Comparison of ENCODE assay signal across 8 mouse cellular contexts in genomic region chr7:126695210-126695611, GRCm38 (mm10). TPM values are rescaled to one million over a fixed set of nuclear protein-coding genes. Genes with fewer than 3 reads are reported as not detected.
DNase-seq lines count a peak whose midpoint lies in the region; ATAC-seq and TF ChIP-seq lines count a peak whose summit lies in the region.

Gene Bola2, plus strand, starts transcription at chr7:126695401.

- DNase-seq in B cell, adult 2 months, result peak; percentile 79 to 80
- DNase-seq in MEL-GATA-1-ER (ENCODE audit: extremely low read depth, low read depth), result peak; percentile 57
- DNase-seq in kidney, postnatal 10 days, result peak; percentile 82
- DNase-seq in liver, embryonic 14.5 days (ENCODE audit: low read depth in 3 of 3, low spot score in 3 of 3), result peak; percentile 63 to 73 (median 65)
- peak; percentile 76 to 80 for DNase-seq in natural killer cell, adult 2 months (ENCODE audit: low spot score in 2 of 2)
- DNase-seq in thymus, postnatal 36 days, result peak; percentile 76 to 84

- peak within 1 kb of the TSS; percentile 93 for H3K9ac ChIP-seq in embryonic facial prominence, embryonic 13.5 days
- peak within 1 kb of the TSS; percentile 95 for H3K9ac ChIP-seq in heart, embryonic 11.5 days (ENCODE audit: low read depth, low read length)
- peak within 1 kb of the TSS; percentile 89 for H3K9ac ChIP-seq in liver, embryonic 14.5 days (replicated peaks)

- no peaks in the 10 kb centered on the region for H3K9me3 ChIP-seq in embryonic facial prominence, embryonic 13.5 days
- H3K9me3 ChIP-seq in heart, embryonic 11.5 days (replicated peaks; ENCODE audit: control insufficient read depth, low read length), result no peaks in the 10 kb centered on the region
- H3K9me3 ChIP-seq in liver, embryonic 14.5 days (ENCODE audit: control insufficient read depth, low read length), result no peaks in the 10 kb centered on the region

- H3K27me3 ChIP-seq in embryonic facial prominence, embryonic 13.5 days, result no peaks in the 10 kb centered on the region
- no peaks in the 10 kb centered on the region for H3K27me3 ChIP-seq in heart, embryonic 11.5 days (ENCODE audit: control insufficient read depth, insufficient read depth, low read length)
- no peaks in the 10 kb centered on the region for H3K27me3 ChIP-seq in liver, embryonic 14.5 days (ENCODE audit: control insufficient read depth, insufficient read depth, low read length)

- 1% methylated on average over 31 of the region's 31 CpGs for WGBS in embryonic facial prominence, embryonic 13.5 days
- 2% methylated on average over 31 of the region's 31 CpGs for WGBS in heart, embryonic 11.5 days (ENCODE audit: insufficient replicate concordance)
- WGBS in liver, embryonic 14.5 days (ENCODE audit: insufficient replicate concordance), result under 1% methylated on average over 31 of the region's 31 CpGs

- no peak for TF ChIP-seq CTCF in liver, embryonic 14.5 days (IDR thresholded peaks at IDR 0.05; ENCODE audit: low read depth)

- H3K36me3 ChIP-seq in embryonic facial prominence, embryonic 13.5 days, result peaks cover 38% of the 10 kb centered on the region
- H3K36me3 ChIP-seq in heart, embryonic 11.5 days (ENCODE audit: control insufficient read depth, insufficient read depth, low read length), result peaks cover 2% of the 10 kb centered on the region; the same call in 1 of the 2 replicates
- no peaks in the 10 kb centered on the region for H3K36me3 ChIP-seq in liver, embryonic 14.5 days (replicated peaks; ENCODE audit: control insufficient read depth, insufficient read depth, low read depth)

- peak within 1 kb of the TSS; percentile 97 for H3K4me2 ChIP-seq in embryonic facial prominence, embryonic 13.5 days
- H3K4me2 ChIP-seq in heart, embryonic 11.5 days, result peak within 1 kb of the TSS; percentile 98
- peak within 1 kb of the TSS; percentile 91 for H3K4me2 ChIP-seq in liver, embryonic 14.5 days (ENCODE audit: low read depth)

- ATAC-seq in embryonic facial prominence, embryonic 13.5 days (ENCODE audit: insufficient number of reproducible peaks, insufficient read depth, low FRiP score, low TSS enrichment, low read depth), result no peak
- peak; percentile 67 for ATAC-seq in heart, embryonic 11.5 days (replicated peaks; ENCODE audit: insufficient number of reproducible peaks, low FRiP score, low TSS enrichment)
- peak; percentile 80 for ATAC-seq in liver, embryonic 14.5 days (ENCODE audit: insufficient read depth)

- H3K4me3 ChIP-seq in embryonic facial prominence, embryonic 13.5 days, result peak within 1 kb of the TSS; percentile 83
- H3K4me3 ChIP-seq in heart, embryonic 11.5 days (ENCODE audit: low read depth, low read length), result peak within 1 kb of the TSS; percentile 90
- H3K4me3 ChIP-seq in liver, embryonic 14.5 days (ENCODE audit: insufficient read depth in 1 of 2, low read depth in 2 of 2, low read length in 2 of 2), result peak within 1 kb of the TSS; percentile 70 to 75

- H3K27ac ChIP-seq in embryonic facial prominence, embryonic 13.5 days, result peak within 1 kb of the TSS; percentile 96
- peak within 1 kb of the TSS; percentile 94 for H3K27ac ChIP-seq in heart, embryonic 11.5 days (ENCODE audit: low read depth, low read length)
- peak within 1 kb of the TSS; percentile 79 for H3K27ac ChIP-seq in liver, embryonic 14.5 days

- no peak for TF ChIP-seq EP300 in liver, embryonic 14.5 days (IDR thresholded peaks at IDR 0.05; ENCODE audit: low read depth)

- H3K4me1 ChIP-seq in embryonic facial prominence, embryonic 13.5 days, result peaks cover 26% of the 10 kb centered on the region
- peaks cover 15% of the 10 kb centered on the region for H3K4me1 ChIP-seq in heart, embryonic 11.5 days (ENCODE audit: control insufficient read depth, insufficient read depth, low read length)
- peaks cover 4 to 5% of the 10 kb centered on the region in 2 experiments; a peak in 3 of 4 replicates for H3K4me1 ChIP-seq in liver, embryonic 14.5 days (replicated peaks; ENCODE audit: control insufficient read depth in 2 of 2, insufficient read depth in 2 of 2, low read length in 1 of 2)

RNA-seq across cellular contexts. Expression of gene Bola2, which starts in this region (rescaled TPM):
- polyA plus RNA-seq in embryonic facial prominence, embryonic 13.5 days (2015; fragmentation: Nextera tagmentation; extraction: Ambion mirVana), result 105 and 139 TPM in 2 replicates
- polyA plus RNA-seq in heart, embryonic 11.5 days (2014; fragmentation: Nextera tagmentation; extraction: Ambion mirVana), result 120 and 126 TPM in 2 replicates
- 35.8 and 69.8 TPM in 2 replicates for polyA plus RNA-seq in liver, embryonic 14.5 days (2012; rRNA removed)
- 97.2 and 111 TPM in 2 replicates for polyA plus RNA-seq in liver, embryonic 14.5 days (2014; fragmentation: Nextera tagmentation; extraction: Ambion mirVana)
